Mouse (Mus musculus) stomach, embryonic 14.5 days (tissue): ENCODE measurements at regions not wholly inside any gene's neighbourhood (a gene's known extent, or its start where the extent isn't known, plus 50 kb on each side); places are given as distances from the start of the nearest gene placed in this dataset.

ENCODE experiments used
- ATAC-seq: fragments of 200-750 bp; cut with Nextera tagmentation; 2 replicates; pipeline ENCODE4 v1.8.0; 2017; ENCODE audit warnings: low read depth, moderate TSS enrichment; ENCODE audit not compliant: insufficient number of reproducible peaks, insufficient read depth, low FRiP score
- H3K27ac ChIP-seq: fragments of 300-500 bp; sonication (generic); 2 replicates; pipeline ENCODE4 v1.5.1; 2014; ENCODE audit warnings: mild to moderate bottlenecking, low read length, moderate library complexity, mixed read lengths
- H3K27me3 ChIP-seq: fragments of 300-500 bp; sonication (generic); 2 replicates; pipeline ENCODE4 v1.6.1; 2014; ENCODE audit warnings: low read length, control low read depth, mixed read lengths; ENCODE audit not compliant: control insufficient read depth, insufficient read depth
- H3K36me3 ChIP-seq: fragments of 300-500 bp; sonication (generic); 2 replicates; pipeline ENCODE4 v1.6.1; 2014; ENCODE audit warnings: mild to moderate bottlenecking, control low read depth, low read length, moderate library complexity, mixed read lengths; ENCODE audit not compliant: control insufficient read depth, insufficient read depth
- H3K4me1 ChIP-seq: fragments of 300-500 bp; sonication (generic); 2 replicates; pipeline ENCODE4 v1.6.1; 2014; ENCODE audit warnings: low read length, control low read depth, mixed read lengths; ENCODE audit not compliant: control insufficient read depth, insufficient read depth
- H3K4me2 ChIP-seq: fragments of 300-500 bp; sonication (generic); replicated peaks from 2 replicates; pipeline ENCODE4 v1.6.1; 2014; ENCODE audit warnings: low read depth, low read length, control low read depth
- H3K4me3 ChIP-seq: fragments of 300-500 bp; sonication (generic); 2 replicates; pipeline ENCODE4 v1.5.1; 2014; ENCODE audit warnings: low read depth, low read length, control low read depth
- H3K9ac ChIP-seq: fragments of 300-500 bp; sonication (generic); replicated peaks from 2 replicates; pipeline ENCODE4 v1.6.1; 2014; ENCODE audit warnings: low read depth, mild to moderate bottlenecking, control low read depth, low read length, moderate library complexity, mixed read lengths
- H3K9me3 ChIP-seq: fragments of 300-500 bp; sonication (generic); 2 replicates; pipeline ENCODE4 v1.6.1; 2016; ENCODE audit warnings: low read depth, low read length, control low read depth; ENCODE audit not compliant: control insufficient read depth
- WGBS: fragments of 180-500 bp; shearing (Covaris S2); extraction: QIAGEN DNeasy Blood & Tissue Kit; methylation state at CpG from one replicate; pipeline ENCODE4 v1.1.7; 2014; 5-methylcytosine and 5-hydroxymethylcytosine counted together

DNA sequence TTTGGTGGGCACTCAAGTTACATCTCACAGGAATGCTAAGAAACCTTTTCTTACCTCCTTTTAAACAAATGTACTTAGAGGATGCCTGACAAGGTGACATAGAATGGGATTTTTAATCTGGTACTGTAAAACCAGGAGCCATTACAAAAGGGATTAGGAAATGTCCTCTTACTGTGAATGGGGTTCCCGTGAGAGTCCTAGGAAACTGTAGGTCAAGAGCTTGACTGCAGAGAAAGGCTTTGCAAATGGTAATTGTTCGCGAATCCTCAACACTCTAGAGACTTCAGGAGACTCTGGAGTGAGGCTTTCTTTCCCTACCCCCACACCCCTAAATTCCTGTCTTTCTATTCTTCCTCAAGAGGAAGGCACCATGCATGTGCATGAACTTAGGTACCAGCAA is 242.7 kb upstream of the Gadl1 start:
- H3K4me2 ChIP-seq: no peak overlapping the region
- 0 out of 2 replicates have a peak, but pooled peaks cover 3% of the 10 kb centered on the region for H3K4me1 ChIP-seq
- ATAC-seq: no peak
- 81% methylated on average over 3 of the region's 3 CpGs for WGBS
- no peak overlapping the region for H3K9ac ChIP-seq
- H3K9me3 ChIP-seq: no peaks in the 10 kb centered on the region
- H3K4me3 ChIP-seq: no peak overlapping the region
- H3K36me3 ChIP-seq: no peaks in the 10 kb centered on the region
- H3K27ac ChIP-seq: no peak overlapping the region
- no peaks in the 10 kb centered on the region for H3K27me3 ChIP-seq

DNA sequence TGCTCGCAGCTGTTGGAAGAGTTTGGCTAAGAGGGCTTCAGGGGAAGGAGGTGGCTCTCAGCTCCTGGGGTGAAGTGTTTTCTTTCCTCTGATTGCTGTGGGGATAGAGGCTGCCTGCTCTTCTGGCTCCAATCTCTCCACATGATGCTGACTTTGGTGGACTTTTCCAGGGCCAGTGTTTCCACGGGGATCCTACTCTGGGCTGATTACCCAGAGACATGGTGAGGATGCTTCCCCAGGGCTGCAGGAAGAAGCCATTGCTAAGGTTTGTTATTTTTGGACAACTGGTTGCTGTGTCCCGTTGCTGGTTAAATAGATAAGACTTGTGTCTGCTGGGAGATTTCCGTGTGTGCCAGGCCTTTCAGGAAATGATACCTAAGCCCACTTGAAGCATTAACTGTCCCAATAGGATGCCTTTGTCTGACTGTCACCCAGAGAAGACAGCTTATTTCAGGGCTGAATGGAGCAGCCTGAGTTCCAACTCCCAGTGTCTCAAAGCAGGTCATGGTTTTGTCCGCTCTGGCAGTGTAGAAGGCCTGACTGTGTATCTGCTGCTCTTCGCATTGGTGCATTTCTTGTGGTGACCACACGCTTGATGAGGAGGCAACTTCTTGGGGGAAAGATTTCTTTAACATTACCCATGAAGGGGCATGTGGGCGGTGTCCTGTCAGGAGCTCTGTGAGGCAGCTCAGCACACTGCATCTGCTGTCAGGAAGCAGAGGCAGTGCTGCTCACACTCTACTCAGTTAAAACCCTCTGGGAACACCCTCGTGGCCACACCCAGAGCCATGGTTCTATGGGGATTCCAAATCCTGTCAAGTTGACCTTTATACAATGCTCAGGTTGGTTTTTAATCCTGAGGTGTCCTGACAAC is 228.3 kb upstream of the Gadl1 start:
- H3K27me3 ChIP-seq: no peaks in the 10 kb centered on the region
- no peak overlapping the region for H3K4me3 ChIP-seq
- no peak overlapping the region for H3K9ac ChIP-seq
- H3K4me1 ChIP-seq: peaks cover 3% of the 10 kb centered on the region; the same call in 1 of the 2 replicates
- no peaks in the 10 kb centered on the region for H3K36me3 ChIP-seq
- WGBS: 70% methylated on average over 9 of the region's 9 CpGs
- no peak overlapping the region for H3K4me2 ChIP-seq
- no peak overlapping the region for H3K27ac ChIP-seq
- ATAC-seq: no peak
- H3K9me3 ChIP-seq: no peaks in the 10 kb centered on the region

GRCm38 (mm10) chr9:115681841-115682240 is 227.4 kb upstream of the Gadl1 start:
- no peak for ATAC-seq
- Histone ChIP-seq H3K27me3 (no peaks in the 10 kb centered on the region), H3K36me3 (no peaks in the 10 kb centered on the region), H3K4me2 (no peak overlapping the region), H3K9ac (no peak overlapping the region), H3K9me3 (no peaks in the 10 kb centered on the region), H3K4me1 (peaks cover 3% of the 10 kb centered on the region; the same call in 1 of the 2 replicates), H3K4me3 (no peak overlapping the region), H3K27ac (no peak overlapping the region)
- WGBS: 44% methylated on average over 9 of the region's 9 CpGs

DNA sequence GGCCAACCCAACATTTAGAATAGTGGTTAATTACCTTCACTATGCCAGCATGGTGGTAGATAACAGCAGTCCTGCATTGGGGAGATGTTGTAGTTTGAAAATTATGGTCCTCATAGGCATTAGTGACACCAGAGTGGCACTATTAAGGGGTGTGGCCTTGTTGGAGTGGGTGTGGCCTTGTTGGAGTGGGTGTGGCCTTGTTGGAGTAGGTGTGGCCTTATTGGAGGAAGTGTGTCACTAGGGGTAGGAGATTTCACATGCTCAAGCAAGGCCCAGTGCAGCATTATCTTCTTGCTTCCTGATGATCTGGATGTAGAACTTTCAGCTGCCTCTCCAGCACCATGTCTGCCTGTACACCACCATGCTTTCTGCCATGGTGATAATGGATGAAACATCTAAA is 225.3 kb upstream of the Gadl1 start:
- Histone ChIP-seq H3K9ac (no peak overlapping the region), H3K9me3 (no peaks in the 10 kb centered on the region), H3K4me1 (peaks cover 3% of the 10 kb centered on the region; the same call in 1 of the 2 replicates), H3K27me3 (no peaks in the 10 kb centered on the region), H3K27ac (no peak overlapping the region), H3K4me2 (no peak overlapping the region), H3K4me3 (no peak overlapping the region), H3K36me3 (no peaks in the 10 kb centered on the region)
- ATAC-seq: no peak

- ATAC-seq: no peak
- Histone ChIP-seq H3K4me1 (peaks cover 3% of the 10 kb centered on the region; the same call in 1 of the 2 replicates), H3K27ac (no peak overlapping the region), H3K4me3 (no peak overlapping the region), H3K9ac (no peak overlapping the region), H3K27me3 (no peaks in the 10 kb centered on the region), H3K4me2 (no peak overlapping the region), H3K36me3 (no peaks in the 10 kb centered on the region), H3K9me3 (no peaks in the 10 kb centered on the region)
- 82% methylated on average over 5 of the region's 5 CpGs for WGBS
Observed at GRCm38 (mm10) chr9:115686605-115687004, 222.7 kb upstream of the Gadl1 start.

- Histone ChIP-seq H3K27me3 (no peaks in the 10 kb centered on the region), H3K9ac (no peak overlapping the region), H3K4me3 (no peak overlapping the region), H3K27ac (no peak overlapping the region), H3K9me3 (no peaks in the 10 kb centered on the region), H3K4me2 (no peak overlapping the region), H3K36me3 (no peaks in the 10 kb centered on the region), H3K4me1 (no peaks in the 10 kb centered on the region)
- 46% methylated on average over 2 of the region's 2 CpGs for WGBS
- ATAC-seq: no peak
Observed at GRCm38 (mm10) chr9:115692837-115693236, 216.4 kb upstream of the Gadl1 start.

- no peak overlapping the region for H3K9ac ChIP-seq
- H3K27ac ChIP-seq: no peak overlapping the region
- no peak overlapping the region for H3K4me3 ChIP-seq
- H3K4me1 ChIP-seq: peaks cover 3% of the 10 kb centered on the region; the same call in 1 of the 2 replicates
- no peaks in the 10 kb centered on the region for H3K27me3 ChIP-seq
- no peak for ATAC-seq
- H3K36me3 ChIP-seq: no peaks in the 10 kb centered on the region
- WGBS: 90% methylated on average over 7 of the region's 7 CpGs
- no peaks in the 10 kb centered on the region for H3K9me3 ChIP-seq
- H3K4me2 ChIP-seq: no peak overlapping the region
Observed at GRCm38 (mm10) chr9:115703791-115704190, 205.5 kb upstream of the Gadl1 start.

DNA sequence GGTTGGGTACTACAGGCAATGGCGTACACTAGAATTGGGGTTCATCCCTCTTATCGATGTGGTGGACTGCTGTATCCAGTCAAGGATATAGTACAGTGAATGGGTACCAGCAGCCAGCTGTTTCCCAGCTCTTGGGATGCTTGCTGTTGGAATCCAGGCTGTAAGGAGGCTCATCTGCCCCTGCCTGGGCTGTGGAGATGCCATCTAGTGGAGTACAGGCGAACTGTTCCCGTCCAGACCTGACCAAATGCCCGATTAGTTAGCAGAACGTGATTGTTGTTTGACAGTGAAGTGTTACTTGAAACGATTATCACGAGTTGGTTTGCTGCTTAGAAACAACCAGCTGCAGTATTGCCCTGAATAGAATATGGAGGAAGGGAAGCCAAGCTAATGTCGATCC is 205.0 kb upstream of the Gadl1 start:
- no peak for ATAC-seq
- no peaks in the 10 kb centered on the region for H3K9me3 ChIP-seq
- H3K4me3 ChIP-seq: no peak overlapping the region
- no peaks in the 10 kb centered on the region for H3K27me3 ChIP-seq
- no peak overlapping the region for H3K9ac ChIP-seq
- no peaks in the 10 kb centered on the region for H3K36me3 ChIP-seq
- H3K4me1 ChIP-seq: peaks cover 3% of the 10 kb centered on the region; the same call in 1 of the 2 replicates
- no peak overlapping the region for H3K4me2 ChIP-seq
- no peak overlapping the region for H3K27ac ChIP-seq
- WGBS: 34% methylated on average over 9 of the region's 9 CpGs
